Mouse (Mus musculus): ENCODE measurements around the gene Elk3. TPM values are rescaled to one million over a fixed set of nuclear protein-coding genes. Genes with fewer than 3 reads are reported as not detected.

The Elk3 gene
- total and polyA plus RNA-seq, 3 experiments: 0.33 TPM; not detected in 2

DNA sequence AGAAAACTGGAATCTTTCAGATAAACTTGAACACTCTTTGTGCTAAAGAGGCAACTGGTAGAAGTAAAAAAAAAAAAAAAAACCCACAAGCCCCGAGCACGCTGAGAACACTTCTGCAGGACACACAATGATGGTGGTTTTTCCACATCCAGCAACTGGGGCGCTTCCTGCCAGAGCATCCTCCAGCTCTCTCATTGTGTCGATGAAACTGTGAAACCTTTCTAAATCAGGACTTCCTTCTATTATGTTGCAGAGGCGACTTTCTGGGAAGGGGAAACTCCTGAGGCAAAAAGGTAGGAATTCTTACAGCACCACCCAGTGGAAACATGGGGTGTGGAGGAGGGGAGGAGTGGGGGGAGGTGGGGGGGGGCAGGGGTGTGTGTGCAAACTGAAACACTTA is 13.2 kb downstream of the Elk3 start:
- H3K4me1 ChIP-seq (ENCODE audit: insufficient read depth, low read depth, low read length): no peaks in the 10 kb centered on the region
- no peak overlapping the region for H3K4me3 ChIP-seq (ENCODE audit: low read depth, low read length)
- ATAC-seq (ENCODE audit: extremely low read depth, insufficient number of reproducible peaks, low FRiP score, poor library complexity, severe bottlenecking) (no peak), DNase-seq (ENCODE audit: low spot score) (no peak)
- TF ChIP-seq POLR2AphosphoS5 (IDR thresholded peaks at IDR 0.05; ENCODE audit: insufficient replicate concordance, low read depth, low read length): no peak
- TF ChIP-seq CTCF (IDR thresholded peaks at IDR 0.05; ENCODE audit: low read depth, low read length): no peak
- TF ChIP-seq TAL1 (conservative IDR thresholded peaks at IDR 0.05; ENCODE audit: low read depth, low read length): no peak
- TF ChIP-seq GATA1 (IDR thresholded peaks at IDR 0.05; ENCODE audit: borderline replicate concordance, low read length): no peak
- TF ChIP-seq GATA2 (IDR thresholded peaks at IDR 0.05; ENCODE audit: borderline replicate concordance, low read depth, low read length): no peak
- H3K9me3 ChIP-seq (replicated peaks): no peaks in the 10 kb centered on the region
- peaks cover 61% of the 10 kb centered on the region for H3K27me3 ChIP-seq (ENCODE audit: insufficient read depth, low read length)
- H3K36me3 ChIP-seq (replicated peaks): no peaks in the 10 kb centered on the region

DNA sequence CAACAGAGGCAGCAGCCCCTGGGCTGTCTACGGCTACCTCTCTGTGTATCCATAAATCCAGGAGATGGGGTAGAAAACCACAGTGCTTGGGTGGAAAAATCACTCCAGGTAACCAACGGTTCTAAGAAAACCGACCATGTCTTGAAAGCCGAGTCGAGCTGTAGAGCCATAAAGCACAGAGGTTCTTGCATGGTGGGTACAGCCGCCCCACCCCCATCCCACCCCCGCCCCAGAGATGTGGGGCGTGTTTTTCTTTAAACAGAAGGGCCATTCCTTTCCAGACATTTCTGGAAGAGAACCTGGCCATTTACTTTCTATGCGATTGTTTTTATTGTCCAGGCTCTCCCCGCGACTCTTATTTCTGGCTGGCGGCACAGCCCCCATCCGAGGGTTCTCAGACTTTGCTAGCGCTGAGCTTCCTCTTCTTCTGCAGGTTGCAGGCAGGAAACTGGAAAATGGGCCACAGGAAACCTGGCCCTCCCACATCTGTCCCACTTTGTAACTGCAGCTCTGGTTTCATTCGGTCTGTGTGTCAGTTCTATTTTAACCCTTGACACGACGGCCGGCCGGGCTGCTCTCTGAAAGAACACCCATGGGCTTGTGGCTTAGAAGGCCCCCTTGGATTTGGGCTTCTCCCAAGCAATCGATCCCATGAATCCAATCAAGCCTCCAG is 16.3 kb downstream of the Elk3 start:
- peaks cover 8% of the 10 kb centered on the region for H3K4me1 ChIP-seq (ENCODE audit: insufficient read depth, low read depth, low read length)
- H3K36me3 ChIP-seq (replicated peaks): no peaks in the 10 kb centered on the region
- no peak overlapping the region for H3K4me3 ChIP-seq (ENCODE audit: low read depth, low read length)
- ATAC-seq (ENCODE audit: extremely low read depth, insufficient number of reproducible peaks, low FRiP score, poor library complexity, severe bottlenecking): no peak
- peaks cover 51% of the 10 kb centered on the region for H3K27me3 ChIP-seq (ENCODE audit: insufficient read depth, low read length)
- no peaks in the 10 kb centered on the region for H3K9me3 ChIP-seq (replicated peaks)
- no peak for DNase-seq (ENCODE audit: low spot score)
- TF ChIP-seq POLR2AphosphoS5 (IDR thresholded peaks at IDR 0.05; ENCODE audit: insufficient replicate concordance, low read depth, low read length) (no peak), TAL1 (conservative IDR thresholded peaks at IDR 0.05; ENCODE audit: low read depth, low read length) (no peak), GATA2 (IDR thresholded peaks at IDR 0.05; ENCODE audit: borderline replicate concordance, low read depth, low read length) (no peak), GATA1 (IDR thresholded peaks at IDR 0.05; ENCODE audit: borderline replicate concordance, low read length) (no peak), CTCF (IDR thresholded peaks at IDR 0.05; ENCODE audit: low read depth, low read length) (no peak)

DNA sequence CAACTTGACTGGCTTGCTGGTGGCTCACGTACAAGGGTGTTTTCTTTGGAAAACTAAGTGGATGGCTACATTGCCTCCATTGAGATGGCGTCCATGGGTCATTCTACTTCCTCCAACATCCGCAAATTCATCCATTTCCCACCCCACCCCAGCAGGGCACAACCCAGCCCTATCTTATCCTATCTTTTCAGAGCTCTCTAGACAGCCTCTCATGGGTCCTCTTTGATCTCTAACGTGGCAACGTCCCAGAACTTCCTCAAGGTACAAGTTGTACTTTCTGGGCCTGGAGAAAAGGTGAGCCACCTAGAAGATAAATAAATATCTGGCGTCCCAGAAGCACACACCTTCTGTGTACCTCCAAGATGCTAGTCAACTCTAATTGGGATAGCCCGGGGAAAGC is 17.3 kb downstream of the Elk3 start:
- Histone ChIP-seq H3K27me3 (ENCODE audit: insufficient read depth, low read length) (peaks cover 46% of the 10 kb centered on the region), H3K36me3 (replicated peaks) (no peaks in the 10 kb centered on the region), H3K4me3 (ENCODE audit: low read depth, low read length) (no peak overlapping the region), H3K9me3 (replicated peaks) (no peaks in the 10 kb centered on the region), H3K4me1 (ENCODE audit: insufficient read depth, low read depth, low read length) (peaks cover 8% of the 10 kb centered on the region)
- TF ChIP-seq POLR2AphosphoS5 (IDR thresholded peaks at IDR 0.05; ENCODE audit: insufficient replicate concordance, low read depth, low read length) (no peak), TAL1 (conservative IDR thresholded peaks at IDR 0.05; ENCODE audit: low read depth, low read length) (no peak)
- ATAC-seq (ENCODE audit: extremely low read depth, insufficient number of reproducible peaks, low FRiP score, poor library complexity, severe bottlenecking) (no peak), DNase-seq (ENCODE audit: low spot score) (no peak)

DNA sequence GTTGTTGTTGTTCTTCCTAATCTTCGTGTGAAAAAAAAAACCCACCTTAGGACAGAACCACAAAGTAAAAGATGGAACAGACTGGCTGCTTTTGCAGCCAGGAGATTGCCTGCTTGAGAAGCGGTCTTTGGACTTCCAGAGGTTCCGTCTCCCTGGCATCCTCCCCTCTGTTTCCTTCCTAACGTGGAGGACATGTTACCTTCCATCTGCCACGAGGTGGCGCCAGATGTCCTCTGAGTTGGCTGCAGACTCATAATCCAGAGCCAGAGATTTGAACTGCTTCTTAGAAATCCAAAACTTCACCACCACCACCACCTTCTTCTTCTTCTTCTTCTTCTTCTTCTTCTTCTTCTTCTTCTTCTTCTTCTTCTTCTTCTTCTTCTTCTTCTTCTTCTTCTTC is 19.1 kb downstream of the Elk3 start:
- H3K36me3 ChIP-seq (replicated peaks): no peaks in the 10 kb centered on the region
- H3K4me3 ChIP-seq (ENCODE audit: low read depth, low read length): no peak overlapping the region; the same call in 1 of the 2 replicates
- peak; percentile 60 for TF ChIP-seq CTCF (IDR thresholded peaks at IDR 0.05; ENCODE audit: low read depth, low read length)
- TF ChIP-seq TAL1 (conservative IDR thresholded peaks at IDR 0.05; ENCODE audit: low read depth, low read length): no peak
- ATAC-seq (ENCODE audit: extremely low read depth, insufficient number of reproducible peaks, low FRiP score, poor library complexity, severe bottlenecking): peak; percentile 34; the same call in 1 of the 2 replicates
- H3K27me3 ChIP-seq (ENCODE audit: insufficient read depth, low read length): peaks cover 45% of the 10 kb centered on the region
- H3K4me1 ChIP-seq (ENCODE audit: insufficient read depth, low read depth, low read length): peaks cover 17% of the 10 kb centered on the region
- peak; percentile 77 for DNase-seq (ENCODE audit: low spot score)
- H3K9me3 ChIP-seq (replicated peaks): no peaks in the 10 kb centered on the region; the same call in 1 of the 2 replicates

DNA sequence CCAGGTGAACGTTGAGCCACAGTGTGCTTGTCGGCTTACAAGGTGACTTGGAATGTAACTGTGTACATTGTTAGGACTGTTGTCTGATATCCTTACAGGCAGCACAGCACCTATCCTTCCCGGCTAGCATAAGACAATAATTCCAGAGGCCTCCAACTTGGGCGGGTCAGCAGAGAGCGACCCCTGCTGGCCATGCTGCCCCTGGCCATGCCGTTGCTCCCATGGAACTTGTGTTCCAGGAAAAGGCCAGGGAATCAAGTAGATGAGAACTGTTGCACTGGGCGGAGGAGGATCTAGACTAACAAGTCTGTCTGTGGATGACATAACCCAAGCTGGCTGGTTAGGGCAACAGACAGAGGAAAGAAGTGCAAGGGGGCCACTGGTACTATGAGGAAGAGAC is 19.6 kb downstream of the Elk3 start:
- DNase-seq (ENCODE audit: low spot score) (peak; percentile 40), ATAC-seq (ENCODE audit: extremely low read depth, insufficient number of reproducible peaks, low FRiP score, poor library complexity, severe bottlenecking) (no peak)
- Histone ChIP-seq H3K27me3 (ENCODE audit: insufficient read depth, low read length) (peaks cover 45% of the 10 kb centered on the region), H3K36me3 (replicated peaks) (no peaks in the 10 kb centered on the region), H3K9me3 (replicated peaks) (no peaks in the 10 kb centered on the region; the same call in 1 of the 2 replicates), H3K4me3 (ENCODE audit: low read depth, low read length) (no peak overlapping the region), H3K4me1 (ENCODE audit: insufficient read depth, low read depth, low read length) (peaks cover 17% of the 10 kb centered on the region)
- TF ChIP-seq POLR2AphosphoS5 (IDR thresholded peaks at IDR 0.05; ENCODE audit: insufficient replicate concordance, low read depth, low read length) (no peak), CTCF (IDR thresholded peaks at IDR 0.05; ENCODE audit: low read depth, low read length) (peak; percentile 76)

DNA sequence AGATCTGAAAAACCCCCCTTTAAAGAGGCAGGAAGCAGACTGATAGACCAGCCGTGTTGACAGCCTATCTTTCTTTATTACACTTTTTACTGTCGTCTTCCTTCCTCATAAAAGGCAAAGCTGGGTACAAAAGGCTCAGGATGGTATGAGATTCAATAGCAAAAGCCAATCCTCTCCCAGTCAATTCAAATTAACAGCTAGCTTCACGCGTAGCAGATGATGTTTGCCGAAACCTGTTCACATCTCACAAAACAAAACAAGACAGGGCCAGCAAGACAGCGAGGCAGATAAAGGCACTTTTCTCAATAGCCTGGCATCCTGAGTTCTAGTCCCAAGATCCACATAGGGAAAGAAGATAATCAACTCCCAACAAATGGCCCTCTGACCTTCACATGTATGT is 21.5 kb downstream of the Elk3 start:
- Histone ChIP-seq H3K9me3 (replicated peaks) (no peaks in the 10 kb centered on the region; the same call in 1 of the 2 replicates), H3K4me3 (ENCODE audit: low read depth, low read length) (no peak overlapping the region), H3K36me3 (replicated peaks) (no peaks in the 10 kb centered on the region), H3K27me3 (ENCODE audit: insufficient read depth, low read length) (peaks cover 49% of the 10 kb centered on the region), H3K4me1 (ENCODE audit: insufficient read depth, low read depth, low read length) (peaks cover 27% of the 10 kb centered on the region)
- DNase-seq (ENCODE audit: low spot score) (no peak), ATAC-seq (ENCODE audit: extremely low read depth, insufficient number of reproducible peaks, low FRiP score, poor library complexity, severe bottlenecking) (no peak)
- TF ChIP-seq CTCF (IDR thresholded peaks at IDR 0.05; ENCODE audit: low read depth, low read length): no peak
- no peak for TF ChIP-seq GATA1 (IDR thresholded peaks at IDR 0.05; ENCODE audit: borderline replicate concordance, low read length)
- no peak for TF ChIP-seq GATA2 (IDR thresholded peaks at IDR 0.05; ENCODE audit: borderline replicate concordance, low read depth, low read length)
- no peak for TF ChIP-seq POLR2AphosphoS5 (IDR thresholded peaks at IDR 0.05; ENCODE audit: insufficient replicate concordance, low read depth, low read length)
- TF ChIP-seq TAL1 (conservative IDR thresholded peaks at IDR 0.05; ENCODE audit: low read depth, low read length): no peak

DNA sequence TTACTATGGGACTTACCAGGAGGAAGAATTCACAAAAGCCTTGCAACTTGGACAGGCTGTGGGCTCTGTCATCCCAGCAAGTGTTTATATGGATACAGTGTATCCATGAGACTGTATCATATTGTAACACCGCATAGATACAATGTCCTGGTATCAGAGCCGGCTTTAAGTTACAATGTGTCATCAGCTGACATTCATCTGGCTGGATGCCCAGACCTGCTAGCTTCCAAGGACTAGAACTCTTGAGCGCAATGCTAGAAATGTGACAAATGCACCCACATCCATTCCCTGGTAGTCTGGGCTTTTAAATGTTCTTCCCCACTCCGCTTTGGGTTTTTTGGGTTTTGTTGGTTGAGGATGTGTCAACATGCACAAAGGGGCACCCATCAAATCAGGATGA is 22.6 kb downstream of the Elk3 start:
- ATAC-seq (ENCODE audit: extremely low read depth, insufficient number of reproducible peaks, low FRiP score, poor library complexity, severe bottlenecking): no peak
- DNase-seq (ENCODE audit: low spot score): no peak
- Histone ChIP-seq H3K9me3 (replicated peaks) (no peaks in the 10 kb centered on the region; the same call in 1 of the 2 replicates), H3K36me3 (replicated peaks) (no peaks in the 10 kb centered on the region), H3K27me3 (ENCODE audit: insufficient read depth, low read length) (peaks cover 39% of the 10 kb centered on the region), H3K4me3 (ENCODE audit: low read depth, low read length) (no peak overlapping the region), H3K4me1 (ENCODE audit: insufficient read depth, low read depth, low read length) (peaks cover 27% of the 10 kb centered on the region)
- TF ChIP-seq CTCF (IDR thresholded peaks at IDR 0.05; ENCODE audit: low read depth, low read length): no peak
- no peak for TF ChIP-seq TAL1 (conservative IDR thresholded peaks at IDR 0.05; ENCODE audit: low read depth, low read length)
- no peak for TF ChIP-seq GATA1 (IDR thresholded peaks at IDR 0.05; ENCODE audit: borderline replicate concordance, low read length)
- TF ChIP-seq POLR2AphosphoS5 (IDR thresholded peaks at IDR 0.05; ENCODE audit: insufficient replicate concordance, low read depth, low read length): no peak
- TF ChIP-seq GATA2 (IDR thresholded peaks at IDR 0.05; ENCODE audit: borderline replicate concordance, low read depth, low read length): no peak

Data from G1E (cell line).